Mouse (Mus musculus): ENCODE measurements around the gene Psg16. TPM values are rescaled to one million over a fixed set of nuclear protein-coding genes. Genes with fewer than 3 reads are reported as not detected.

Gene Psg16
- not detected in 2 replicates for polyA plus RNA-seq (2012; rRNA removed)

GRCm38 (mm10) chr7:17073904-17074615 lies at the start of gene Psg16:
TSS of gene Psg16 (plus strand) at chr7:17074040.
- no peak within 1 kb of the TSS for H3K4me3 ChIP-seq (ENCODE audit: low read depth, low read length)
- H3K36me3 ChIP-seq (ENCODE audit: control insufficient read depth, insufficient read depth, low read length) = no peaks in the 10 kb centered on the region
- H3K27me3 ChIP-seq (ENCODE audit: control insufficient read depth, insufficient read depth, low read length) = no peaks in the 10 kb centered on the region
- TF ChIP-seq CTCF (IDR thresholded peaks at IDR 0.05; ENCODE audit: extremely low read depth, insufficient read length, insufficient replicate concordance, low read depth, low read length) (peak; percentile 86; the same call in 1 of the 2 replicates), POLR2A (IDR thresholded peaks at IDR 0.05; ENCODE audit: low read depth, low read length) (no peak)
- no peaks in the 10 kb centered on the region for H3K4me1 ChIP-seq (ENCODE audit: control insufficient read depth, insufficient read depth, insufficient read length, low read length)
- WGBS = 56% methylated on average over 23 of the region's 23 CpGs
- H3K27ac ChIP-seq (ENCODE audit: insufficient read depth, low read depth, low read length) = no peak within 1 kb of the TSS

DNA sequence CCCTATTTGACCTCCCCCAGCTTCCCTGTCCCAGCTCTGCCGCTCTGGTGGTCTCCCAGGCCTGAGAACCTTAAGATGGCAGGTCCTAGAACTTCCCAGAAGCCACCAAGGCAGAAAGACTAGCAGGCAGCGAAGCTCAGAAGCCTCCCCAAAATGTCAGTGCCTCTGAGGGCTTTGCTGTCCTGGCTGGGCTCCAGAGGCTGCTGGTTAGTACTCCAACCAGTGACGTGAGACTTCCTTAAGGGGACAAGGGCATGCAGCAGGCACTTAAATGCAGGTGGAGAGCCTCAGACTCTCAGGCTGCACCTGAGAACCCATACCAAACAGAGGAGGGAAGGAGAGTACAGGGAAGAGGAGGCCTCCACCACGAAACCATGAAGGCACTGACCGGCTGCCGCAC lies 49.7 kb upstream of the Psg16 start:
- 37% methylated on average over 6 of the region's 6 CpGs for WGBS

DNA sequence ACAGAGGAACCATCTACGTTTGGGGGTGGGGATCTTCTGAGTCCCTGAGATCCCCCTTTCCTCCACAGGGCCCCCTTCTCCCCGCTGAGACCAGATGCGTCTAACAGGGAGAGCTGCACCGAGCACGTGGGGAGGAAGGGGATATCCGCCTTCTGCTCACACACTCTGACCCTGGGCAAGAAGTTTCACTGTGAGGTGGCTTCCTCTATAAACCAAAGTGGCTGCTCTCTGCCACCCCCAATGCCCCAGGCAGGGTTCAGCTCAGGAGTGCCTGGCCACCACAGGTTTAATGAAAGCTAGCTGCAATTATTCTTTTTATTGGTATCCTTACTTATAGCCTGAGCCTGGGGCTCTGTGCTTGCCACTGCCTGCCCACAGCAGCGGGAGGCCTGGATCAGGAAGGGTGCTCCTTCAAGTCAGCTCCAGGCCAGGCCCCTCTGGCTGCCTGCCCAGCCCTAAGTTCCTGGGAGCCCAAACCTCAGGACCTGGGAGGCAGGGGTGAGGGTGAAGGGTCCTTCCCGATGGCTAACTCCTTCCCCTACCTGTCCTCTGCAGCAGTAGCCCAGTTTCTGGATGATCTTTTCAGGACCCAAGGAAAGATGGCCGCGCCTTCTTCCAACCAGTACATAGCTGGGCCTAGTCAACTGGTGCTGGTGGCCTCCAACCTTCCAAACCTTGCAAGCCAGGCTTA lies 48.9 kb upstream of the Psg16 start:
- peaks cover 28% of the 10 kb centered on the region for H3K36me3 ChIP-seq (ENCODE audit: control insufficient read depth, insufficient read depth, low read length)
- H3K27me3 ChIP-seq (ENCODE audit: control insufficient read depth, insufficient read depth, low read length) = no peaks in the 10 kb centered on the region
- peak overlapping the region; percentile 83 for H3K27ac ChIP-seq (ENCODE audit: insufficient read depth, low read depth, low read length)
- WGBS = 29% methylated on average over 10 of the region's 10 CpGs
- H3K4me3 ChIP-seq (ENCODE audit: low read depth, low read length) = peak overlapping the region; percentile 35
- H3K4me1 ChIP-seq (ENCODE audit: control insufficient read depth, insufficient read depth, insufficient read length, low read length) = peaks cover 41% of the 10 kb centered on the region
- TF ChIP-seq CTCF (IDR thresholded peaks at IDR 0.05; ENCODE audit: extremely low read depth, insufficient read length, insufficient replicate concordance, low read depth, low read length) (no peak), POLR2A (IDR thresholded peaks at IDR 0.05; ENCODE audit: low read depth, low read length) (no peak)

More for the DNA sequence above, 49.7 kb upstream of the Psg16 start:
- TF ChIP-seq CTCF (IDR thresholded peaks at IDR 0.05; ENCODE audit: extremely low read depth, insufficient read length, insufficient replicate concordance, low read depth, low read length) (no peak), POLR2A (IDR thresholded peaks at IDR 0.05; ENCODE audit: low read depth, low read length) (no peak)
- Histone ChIP-seq H3K4me1 (ENCODE audit: control insufficient read depth, insufficient read depth, insufficient read length, low read length) (peaks cover 41% of the 10 kb centered on the region), H3K36me3 (ENCODE audit: control insufficient read depth, insufficient read depth, low read length) (peaks cover 32% of the 10 kb centered on the region), H3K4me3 (ENCODE audit: low read depth, low read length) (peak overlapping the region; percentile 35), H3K27me3 (ENCODE audit: control insufficient read depth, insufficient read depth, low read length) (no peaks in the 10 kb centered on the region), H3K27ac (ENCODE audit: insufficient read depth, low read depth, low read length) (peak overlapping the region; percentile 83)

DNA sequence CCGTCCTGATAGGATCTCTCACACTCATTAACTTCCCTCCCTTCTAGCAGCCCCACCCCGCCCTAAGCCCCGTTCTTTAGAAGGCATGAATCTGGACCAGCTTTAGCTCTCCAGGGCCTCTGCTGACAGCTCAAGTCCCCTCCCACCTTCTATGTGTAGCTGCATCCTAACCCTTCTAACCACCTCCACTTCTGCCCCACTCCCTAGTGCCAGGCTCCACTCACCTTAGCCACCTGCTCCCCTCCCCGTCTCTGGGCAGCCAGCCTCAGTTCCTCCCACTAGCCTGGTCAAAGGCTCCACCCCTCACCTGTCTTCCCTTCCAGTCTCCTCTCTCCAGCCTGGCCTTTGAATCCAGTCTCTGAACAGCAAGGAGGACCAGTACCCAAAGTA lies 48.3 kb upstream of the Psg16 start:
- Histone ChIP-seq H3K27me3 (ENCODE audit: control insufficient read depth, insufficient read depth, low read length) (no peaks in the 10 kb centered on the region), H3K4me3 (ENCODE audit: low read depth, low read length) (peak overlapping the region; percentile 35), H3K27ac (ENCODE audit: insufficient read depth, low read depth, low read length) (peak overlapping the region; percentile 83), H3K4me1 (ENCODE audit: control insufficient read depth, insufficient read depth, insufficient read length, low read length) (peaks cover 41% of the 10 kb centered on the region), H3K36me3 (ENCODE audit: control insufficient read depth, insufficient read depth, low read length) (peaks cover 22% of the 10 kb centered on the region)
- TF ChIP-seq CTCF (IDR thresholded peaks at IDR 0.05; ENCODE audit: extremely low read depth, insufficient read length, insufficient replicate concordance, low read depth, low read length) = no peak
- TF ChIP-seq POLR2A (IDR thresholded peaks at IDR 0.05; ENCODE audit: low read depth, low read length) = no peak
- WGBS = 10% methylated on average over 4 of the region's 4 CpGs

- Histone ChIP-seq H3K4me3 (ENCODE audit: low read depth, low read length) (peak overlapping the region; percentile 35), H3K36me3 (ENCODE audit: control insufficient read depth, insufficient read depth, low read length) (peaks cover 17% of the 10 kb centered on the region), H3K27ac (ENCODE audit: insufficient read depth, low read depth, low read length) (peak overlapping the region; percentile 83), H3K4me1 (ENCODE audit: control insufficient read depth, insufficient read depth, insufficient read length, low read length) (peaks cover 37% of the 10 kb centered on the region), H3K27me3 (ENCODE audit: control insufficient read depth, insufficient read depth, low read length) (no peaks in the 10 kb centered on the region)
- WGBS = 29% methylated on average over 9 of the region's 9 CpGs
- TF ChIP-seq CTCF (IDR thresholded peaks at IDR 0.05; ENCODE audit: extremely low read depth, insufficient read length, insufficient replicate concordance, low read depth, low read length) = no peak
- TF ChIP-seq POLR2A (IDR thresholded peaks at IDR 0.05; ENCODE audit: low read depth, low read length) = no peak
These were observed 47.8 kb upstream of the Psg16 start for GRCm38 (mm10) chr7:17025896-17026622.

GRCm38 (mm10) chr7:17026710-17027587 lies 46.9 kb upstream of the Psg16 start:
- Histone ChIP-seq H3K27ac (ENCODE audit: insufficient read depth, low read depth, low read length) (peak overlapping the region; percentile 86), H3K27me3 (ENCODE audit: control insufficient read depth, insufficient read depth, low read length) (no peaks in the 10 kb centered on the region), H3K4me1 (ENCODE audit: control insufficient read depth, insufficient read depth, insufficient read length, low read length) (peaks cover 35% of the 10 kb centered on the region), H3K36me3 (ENCODE audit: control insufficient read depth, insufficient read depth, low read length) (peaks cover 8% of the 10 kb centered on the region), H3K4me3 (ENCODE audit: low read depth, low read length) (peak overlapping the region; percentile 86)
- 1% methylated on average over 24 of the region's 24 CpGs for WGBS
- peak; percentile 60; the same call in 1 of the 2 replicates for TF ChIP-seq CTCF (IDR thresholded peaks at IDR 0.05; ENCODE audit: extremely low read depth, insufficient read length, insufficient replicate concordance, low read depth, low read length)
- TF ChIP-seq POLR2A (IDR thresholded peaks at IDR 0.05; ENCODE audit: low read depth, low read length) = no peak
